Comparison of ENCODE assay signal across 16 mouse cellular contexts in the genomic region with DNA sequence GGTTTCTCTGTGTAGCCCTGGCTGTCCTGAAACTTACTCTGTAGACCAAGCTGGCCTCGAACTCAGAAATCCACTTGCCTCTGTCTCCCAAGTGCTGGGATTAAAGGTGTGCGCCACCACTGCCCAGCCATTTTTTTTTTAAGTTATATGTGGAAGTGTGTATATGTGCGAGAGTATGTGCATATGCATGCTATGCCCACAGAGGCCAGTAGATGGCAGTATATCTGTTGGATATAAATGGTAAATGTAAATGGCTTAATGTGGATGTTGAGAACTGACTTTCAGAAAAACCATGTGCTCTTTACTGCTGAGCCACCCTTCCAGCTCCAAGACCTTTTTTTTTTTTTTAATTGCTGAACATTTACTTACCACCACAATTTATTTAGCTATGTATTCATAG.
DNase-seq lines count a peak whose midpoint lies in the region; ATAC-seq and TF ChIP-seq lines count a peak whose summit lies in the region.
"Had no signal": no experiment of that assay in that cellular context is flagged by ENCODE, and none has a peak within 500 bp of the region (broad histone marks: within the 10 kb centered on the region; RNA-seq: fewer than 3 reads in every experiment).

No protein-coding gene starts in this region.

- no peaks in the 10 kb centered on the region for H3K27me3 ChIP-seq in liver, postnatal 0 days (ENCODE audit: insufficient read depth, low read length)
- no peaks in the 10 kb centered on the region for H3K27me3 ChIP-seq in liver, embryonic 12.5 days (replicated peaks)
- H3K27me3 ChIP-seq in G1E (ENCODE audit: insufficient read depth, low read length): no peaks in the 10 kb centered on the region
- H3K27me3 ChIP-seq: neural tube, embryonic 13.5 days had no signal

- no peaks in the 10 kb centered on the region for H3K36me3 ChIP-seq in liver, postnatal 0 days (replicated peaks; ENCODE audit: insufficient read depth, low read length)
- H3K36me3 ChIP-seq in liver, embryonic 12.5 days: no peaks in the 10 kb centered on the region
- no peaks in the 10 kb centered on the region for H3K36me3 ChIP-seq in G1E (replicated peaks)
- H3K36me3 ChIP-seq: neural tube, embryonic 13.5 days had no signal

- no peak for TF ChIP-seq EP300 in liver, postnatal 0 days (IDR thresholded peaks at IDR 0.05; ENCODE audit: low read depth)

- DNase-seq in gastrocnemius, adult 2 months: no peak
- DNase-seq in gastrocnemius, postnatal 14 days: no peak
- no peak for DNase-seq in liver, postnatal 0 days
- DNase-seq in G1E (ENCODE audit: low spot score): no peak
- DNase-seq in forelimb bud, embryonic 11.5 days (ENCODE audit: low read depth, low spot score): peak; percentile 16
- DNase-seq in heart, adult 9 months (ENCODE audit: low spot score in 2 of 2): no peak
- DNase-seq in spleen, postnatal 36 days (ENCODE audit: low spot score in 2 of 2): no peak
- DNase-seq: adrenal gland, postnatal 14 days; B cell, adult 2 months; cerebellum, postnatal 14 days; heart, adult 18-20 months; heart, postnatal 4 days; lung, adult 18-20 months had no signal

- H3K9me3 ChIP-seq in liver, postnatal 0 days (ENCODE audit: low read length): no peaks in the 10 kb centered on the region
- no peaks in the 10 kb centered on the region for H3K9me3 ChIP-seq in liver, embryonic 12.5 days (replicated peaks)
- H3K9me3 ChIP-seq in G1E (replicated peaks): peaks cover 2% of the 10 kb centered on the region

- H3K9ac ChIP-seq in liver, postnatal 0 days (replicated peaks): no peak overlapping the region
- H3K9ac ChIP-seq in liver, embryonic 12.5 days: no peak overlapping the region
- H3K9ac ChIP-seq: neural tube, embryonic 13.5 days had no signal

- intact Hi-C loops in gastrocnemius, adult 2 months (cut with DNase I): no loop called here
- intact Hi-C loops in gastrocnemius, postnatal 14 days (cut with DNase I; ENCODE audit: low total_unique reads): no loop called here

- no peak overlapping the region for H3K4me3 ChIP-seq in gastrocnemius, adult 2 months
- no peak overlapping the region for H3K4me3 ChIP-seq in liver, postnatal 0 days (ENCODE audit: low read depth, low read length)
- H3K4me3 ChIP-seq in liver, embryonic 12.5 days: no peak overlapping the region
- H3K4me3 ChIP-seq in G1E (ENCODE audit: low read depth, low read length): no peak overlapping the region
- H3K4me3 ChIP-seq: neural tube, embryonic 13.5 days had no signal

- no peak for ATAC-seq in liver, postnatal 0 days
- no peak for ATAC-seq in liver, embryonic 12.5 days
- no peak for ATAC-seq in G1E (ENCODE audit: extremely low read depth, insufficient number of reproducible peaks, low FRiP score, poor library complexity, severe bottlenecking)
- ATAC-seq: intestine, postnatal 0 days had no signal

- WGBS in liver, postnatal 0 days (ENCODE audit: insufficient replicate concordance): 85% methylated on average over 3 of the region's 3 CpGs
- WGBS in liver, embryonic 12.5 days (ENCODE audit: insufficient replicate concordance): 74% methylated on average over 3 of the region's 3 CpGs

- H3K4me1 ChIP-seq in liver, postnatal 0 days (ENCODE audit: insufficient read depth): no peaks in the 10 kb centered on the region
- no peaks in the 10 kb centered on the region for H3K4me1 ChIP-seq in liver, embryonic 12.5 days
- H3K4me1 ChIP-seq in G1E (ENCODE audit: insufficient read depth, low read depth, low read length): no peaks in the 10 kb centered on the region
- H3K4me1 ChIP-seq: neural tube, embryonic 13.5 days had no signal

- no peak overlapping the region for H3K4me2 ChIP-seq in liver, postnatal 0 days (ENCODE audit: low read depth, low read length)
- H3K4me2 ChIP-seq in liver, embryonic 12.5 days: no peak overlapping the region
- H3K4me2 ChIP-seq: neural tube, embryonic 13.5 days had no signal

- no peak overlapping the region for H3K27ac ChIP-seq in gastrocnemius, adult 2 months
- H3K27ac ChIP-seq in liver, postnatal 0 days (ENCODE audit: low read depth): no peak overlapping the region
- no peak overlapping the region for H3K27ac ChIP-seq in liver, embryonic 12.5 days
- H3K27ac ChIP-seq: neural tube, embryonic 13.5 days had no signal

- peak; percentile 12; the same call in 1 of the 2 replicates for TF ChIP-seq CTCF in gastrocnemius, adult 2 months (IDR thresholded peaks at IDR 0.05)
- peak; percentile 28 for TF ChIP-seq CTCF in liver, postnatal 0 days (IDR thresholded peaks at IDR 0.05; ENCODE audit: low read depth)
- peak; percentile 15; the same call in 1 of the 2 replicates for TF ChIP-seq CTCF in G1E (IDR thresholded peaks at IDR 0.05; ENCODE audit: low read depth, low read length)
